Mouse (Mus musculus): ENCODE results near the gene Cecr2. TPM values are rescaled to one million over a fixed set of nuclear protein-coding genes. Genes with fewer than 3 reads are reported as not detected.

Gene Cecr2
- polyA plus RNA-seq (2014; fragmentation: Nextera tagmentation; extraction: Ambion mirVana), result 20.6 and 20.9 TPM in 2 replicates

DNA sequence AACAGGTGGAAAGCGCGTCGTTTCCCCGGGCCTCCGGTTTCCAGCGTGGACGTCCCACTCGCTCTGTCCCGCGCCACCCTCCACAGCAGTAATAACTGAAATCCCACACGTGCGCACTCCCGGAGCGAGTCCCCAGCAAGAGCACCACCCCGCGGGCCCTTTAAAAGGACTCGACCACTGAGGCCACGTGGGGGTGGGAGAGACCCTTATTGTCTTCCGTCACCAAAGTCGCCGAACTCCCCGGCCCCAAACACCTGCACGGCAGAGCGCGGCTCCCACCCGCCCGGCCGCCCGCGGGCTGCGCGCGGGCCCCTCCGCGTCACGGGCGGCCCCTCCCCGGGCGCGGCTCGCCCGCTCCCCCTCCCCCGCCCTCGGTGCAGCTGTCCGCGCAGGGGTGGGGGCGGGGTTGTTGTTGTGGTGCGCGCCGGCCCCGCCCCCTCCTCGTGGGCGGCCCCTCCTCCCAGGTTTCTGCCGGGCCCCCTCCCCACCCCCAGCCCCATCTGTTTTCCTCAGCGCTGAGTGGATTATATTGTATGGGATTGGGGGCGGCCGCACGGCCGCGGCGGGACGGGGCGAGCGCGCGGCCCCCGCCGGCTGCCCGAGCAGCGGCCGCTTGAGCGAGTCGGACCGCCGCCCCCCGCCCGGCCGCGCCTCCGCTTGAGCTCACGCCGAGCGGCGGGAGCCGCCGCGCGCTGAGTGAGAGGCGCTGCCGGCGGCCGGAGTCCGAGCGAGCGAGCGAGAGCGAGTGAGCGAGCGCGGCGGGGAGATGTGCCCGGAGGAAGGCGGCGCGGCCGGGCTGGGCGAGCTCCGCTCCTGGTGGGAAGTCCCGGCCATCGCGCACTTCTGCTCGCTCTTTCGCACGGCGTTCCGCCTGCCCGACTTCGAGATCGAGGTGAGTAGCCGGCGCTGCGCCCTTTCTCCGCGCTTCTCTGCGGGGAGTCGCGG, at the start of gene Cecr2:
Cecr2 (plus strand) TSS at position 554 of the 945 bp plus-strand sequence.
- H3K27me3 ChIP-seq (ENCODE audit: control insufficient read depth, insufficient read depth, low read length), result no peaks in the 10 kb centered on the region; the same call in 1 of the 2 replicates
- no peaks in the 10 kb centered on the region for H3K9me3 ChIP-seq (ENCODE audit: control insufficient read depth, low read length)
- peak within 1 kb of the TSS; percentile 66 for H3K4me2 ChIP-seq
- 1% methylated on average over 108 of the region's 127 CpGs for WGBS
- peak; percentile 89 for ATAC-seq (ENCODE audit: low FRiP score)
- H3K9ac ChIP-seq (ENCODE audit: low read length), result peak within 1 kb of the TSS; percentile 97
- H3K36me3 ChIP-seq (ENCODE audit: control insufficient read depth, insufficient read depth, low read length), result no peaks in the 10 kb centered on the region
- peaks cover 17% of the 10 kb centered on the region for H3K4me1 ChIP-seq (ENCODE audit: control insufficient read depth, insufficient read depth, low read length)
- H3K27ac ChIP-seq (ENCODE audit: low read depth, low read length), result peak within 1 kb of the TSS; percentile 99
- peak within 1 kb of the TSS; percentile 93 for H3K4me3 ChIP-seq (ENCODE audit: low read depth, low read length)
- DNase-seq (ENCODE audit: low spot score, missing footprints), result peak; percentile 98

DNA sequence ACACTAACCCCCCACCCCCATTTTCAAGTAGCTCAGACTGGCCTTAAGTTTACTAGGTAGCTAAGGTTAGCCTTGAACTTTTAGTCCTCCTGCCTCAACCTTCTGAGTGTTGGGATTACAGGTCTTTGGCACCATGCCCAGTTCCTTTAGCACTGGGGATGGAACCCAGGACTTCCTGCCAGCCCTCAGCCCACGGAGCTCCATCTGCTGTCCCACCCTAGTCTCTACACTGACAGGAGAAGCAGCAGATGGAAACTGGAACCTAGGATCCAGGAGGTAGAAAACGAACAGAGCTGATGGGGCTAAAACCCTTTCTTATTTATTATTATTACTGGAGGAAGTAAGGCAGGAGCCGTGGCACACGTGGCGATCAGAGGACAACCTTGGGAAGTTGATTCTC, 48.6 kb upstream of the Cecr2 start:
- no peaks in the 10 kb centered on the region for H3K36me3 ChIP-seq (ENCODE audit: control insufficient read depth, insufficient read depth, low read length)
- H3K27ac ChIP-seq (ENCODE audit: low read depth, low read length), result no peak overlapping the region
- WGBS, result 78% methylated on average over 5 of the region's 5 CpGs
- DNase-seq (ENCODE audit: low spot score, missing footprints) (no peak), ATAC-seq (ENCODE audit: low FRiP score) (no peak)
- no peak overlapping the region for H3K4me2 ChIP-seq
- H3K4me3 ChIP-seq (ENCODE audit: low read depth, low read length), result no peak overlapping the region
- no peaks in the 10 kb centered on the region for H3K9me3 ChIP-seq (ENCODE audit: control insufficient read depth, low read length)
- no peaks in the 10 kb centered on the region for H3K4me1 ChIP-seq (ENCODE audit: control insufficient read depth, insufficient read depth, low read length)
- H3K9ac ChIP-seq (ENCODE audit: low read length), result no peak overlapping the region
- H3K27me3 ChIP-seq (ENCODE audit: control insufficient read depth, insufficient read depth, low read length), result no peaks in the 10 kb centered on the region

DNA sequence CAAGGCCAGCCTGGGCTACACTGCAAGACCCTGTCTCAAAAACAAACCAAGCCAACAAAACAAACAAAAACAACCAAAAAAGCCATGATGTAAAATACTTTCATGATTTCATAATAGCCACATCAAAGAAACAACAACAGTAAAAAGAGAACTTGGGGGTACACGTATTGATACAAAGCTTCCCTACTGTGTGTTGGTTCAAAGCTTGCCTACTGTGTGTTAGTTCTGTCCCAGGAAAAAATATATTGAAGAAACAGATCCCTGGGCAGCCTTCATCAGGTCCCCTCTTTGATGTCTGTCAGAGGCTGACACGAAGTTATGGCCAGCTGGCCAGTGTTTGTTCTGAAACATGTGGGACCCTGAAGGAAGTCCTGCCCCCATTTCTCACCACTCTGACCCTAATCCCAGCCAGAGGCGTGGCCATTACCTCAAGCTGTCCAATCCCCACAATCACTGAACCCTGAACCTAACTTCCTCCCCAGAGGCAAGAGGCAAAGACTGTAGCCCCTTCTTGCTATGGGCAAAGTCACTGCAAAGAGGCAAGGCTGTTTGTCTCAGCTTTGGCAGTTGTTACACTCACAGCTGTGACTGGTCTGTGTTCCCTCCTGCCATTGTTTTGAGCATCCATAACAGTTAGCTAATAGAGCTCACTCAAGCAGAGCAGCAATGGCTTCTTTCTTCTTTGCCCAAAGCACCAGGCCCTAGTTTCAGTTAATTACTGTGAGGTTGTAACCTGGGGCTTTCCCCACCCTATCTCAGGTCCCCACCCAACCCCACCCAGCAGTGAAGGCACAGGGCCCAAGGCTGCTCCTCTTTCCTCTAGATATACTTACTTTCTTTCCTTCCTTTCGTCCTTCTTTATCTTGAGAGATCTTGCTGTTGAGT, 47.4 kb upstream of the Cecr2 start:
- DNase-seq (ENCODE audit: low spot score, missing footprints) (no peak), ATAC-seq (ENCODE audit: low FRiP score) (no peak)
- H3K27me3 ChIP-seq (ENCODE audit: control insufficient read depth, insufficient read depth, low read length), result no peaks in the 10 kb centered on the region
- H3K36me3 ChIP-seq (ENCODE audit: control insufficient read depth, insufficient read depth, low read length), result no peaks in the 10 kb centered on the region
- no peaks in the 10 kb centered on the region for H3K9me3 ChIP-seq (ENCODE audit: control insufficient read depth, low read length)
- no peak overlapping the region for H3K27ac ChIP-seq (ENCODE audit: low read depth, low read length)
- no peak overlapping the region for H3K4me2 ChIP-seq
- H3K4me1 ChIP-seq (ENCODE audit: control insufficient read depth, insufficient read depth, low read length), result no peaks in the 10 kb centered on the region
- H3K4me3 ChIP-seq (ENCODE audit: low read depth, low read length), result no peak overlapping the region
- 74% methylated on average over 4 of the region's 4 CpGs for WGBS
- no peak overlapping the region for H3K9ac ChIP-seq (ENCODE audit: low read length)

DNA sequence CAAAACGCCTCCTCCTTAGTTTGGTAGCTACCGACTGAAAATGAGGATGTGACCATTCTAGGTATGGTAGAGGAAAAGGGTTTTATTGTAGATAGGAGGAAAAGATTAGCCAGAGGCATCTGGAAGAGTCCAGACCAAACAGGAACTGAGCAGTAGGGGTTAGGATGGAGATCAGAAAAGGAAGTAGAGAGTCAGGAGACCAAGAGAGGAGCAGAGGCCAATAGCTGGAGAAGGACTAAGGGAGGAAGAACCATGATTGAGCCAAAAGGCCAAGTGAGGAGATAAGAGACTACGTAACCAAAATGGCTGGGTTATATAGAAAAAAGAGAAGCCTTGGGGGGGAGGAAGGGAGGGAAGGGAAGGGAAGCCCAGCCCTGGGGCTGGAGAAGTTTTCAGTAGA, 46.0 kb upstream of the Cecr2 start:
- Histone ChIP-seq H3K36me3 (ENCODE audit: control insufficient read depth, insufficient read depth, low read length) (no peaks in the 10 kb centered on the region), H3K27ac (ENCODE audit: low read depth, low read length) (no peak overlapping the region), H3K27me3 (ENCODE audit: control insufficient read depth, insufficient read depth, low read length) (no peaks in the 10 kb centered on the region), H3K4me3 (ENCODE audit: low read depth, low read length) (no peak overlapping the region), H3K4me2 (no peak overlapping the region), H3K9ac (ENCODE audit: low read length) (no peak overlapping the region), H3K4me1 (ENCODE audit: control insufficient read depth, insufficient read depth, low read length) (no peaks in the 10 kb centered on the region), H3K9me3 (ENCODE audit: control insufficient read depth, low read length) (no peaks in the 10 kb centered on the region)
- 85% methylated on average over 3 of the region's 3 CpGs for whole genome bisulfite sequencing
- DNase-seq (ENCODE audit: low spot score, missing footprints) (no peak), ATAC-seq (ENCODE audit: low FRiP score) (no peak)

DNA sequence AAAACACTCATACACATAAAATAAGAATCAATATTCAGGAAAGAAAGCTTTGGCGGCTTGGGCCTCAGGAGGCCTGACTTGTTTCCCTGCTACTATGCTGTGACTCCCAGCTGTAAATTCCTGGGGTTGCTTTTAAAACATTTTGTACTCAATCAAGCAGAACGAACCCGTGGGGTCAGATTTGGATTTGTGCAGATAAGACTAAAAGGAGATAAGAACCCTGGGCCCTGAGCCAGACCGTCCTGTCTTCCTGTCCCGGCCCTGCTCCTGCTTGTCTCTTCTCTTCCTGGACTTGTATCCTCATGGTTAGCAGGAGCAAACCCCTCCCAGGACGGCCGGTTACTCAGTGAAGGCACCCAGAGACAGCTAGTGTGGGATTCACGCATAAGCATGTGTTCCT, 41.1 kb upstream of the Cecr2 start:
- 72% methylated on average over 8 of the region's 8 CpGs for WGBS
- no peaks in the 10 kb centered on the region for H3K4me1 ChIP-seq (ENCODE audit: control insufficient read depth, insufficient read depth, low read length)
- no peaks in the 10 kb centered on the region for H3K36me3 ChIP-seq (ENCODE audit: control insufficient read depth, insufficient read depth, low read length)
- no peaks in the 10 kb centered on the region for H3K9me3 ChIP-seq (ENCODE audit: control insufficient read depth, low read length)
- H3K4me2 ChIP-seq, result no peak overlapping the region
- no peak for DNase-seq (ENCODE audit: low spot score, missing footprints)
- no peaks in the 10 kb centered on the region for H3K27me3 ChIP-seq (ENCODE audit: control insufficient read depth, insufficient read depth, low read length)
- H3K4me3 ChIP-seq (ENCODE audit: low read depth, low read length), result no peak overlapping the region
- ATAC-seq (ENCODE audit: low FRiP score), result no peak
- no peak overlapping the region for H3K27ac ChIP-seq (ENCODE audit: low read depth, low read length)
- H3K9ac ChIP-seq (ENCODE audit: low read length), result no peak overlapping the region

DNA sequence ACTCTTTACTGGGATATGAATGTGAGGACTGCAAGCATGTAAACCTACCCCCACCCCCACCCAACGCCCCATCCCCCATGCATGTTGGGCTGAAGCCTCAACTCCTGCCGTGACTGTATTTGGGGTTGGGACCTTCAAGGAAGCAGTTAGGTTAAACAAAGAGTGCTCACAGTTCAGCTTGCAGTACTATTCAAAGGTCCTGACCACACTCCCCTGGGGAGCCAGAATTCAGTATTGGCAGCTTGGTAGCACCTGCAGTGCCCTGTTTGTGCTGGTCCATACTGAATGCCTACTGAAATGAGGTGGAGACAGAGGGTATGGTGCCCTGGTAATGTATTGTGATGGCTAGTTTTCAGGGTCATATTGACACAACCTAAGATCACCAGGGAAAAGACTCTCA, 39.1 kb upstream of the Cecr2 start:
- H3K27ac ChIP-seq (ENCODE audit: low read depth, low read length), result no peak overlapping the region
- H3K4me1 ChIP-seq (ENCODE audit: control insufficient read depth, insufficient read depth, low read length), result no peaks in the 10 kb centered on the region
- no peak for DNase-seq (ENCODE audit: low spot score, missing footprints)
- H3K4me3 ChIP-seq (ENCODE audit: low read depth, low read length), result no peak overlapping the region
- H3K4me2 ChIP-seq, result no peak overlapping the region
- H3K27me3 ChIP-seq (ENCODE audit: control insufficient read depth, insufficient read depth, low read length), result no peaks in the 10 kb centered on the region
- no peak overlapping the region for H3K9ac ChIP-seq (ENCODE audit: low read length)
- H3K9me3 ChIP-seq (ENCODE audit: control insufficient read depth, low read length), result no peaks in the 10 kb centered on the region
- no peak for ATAC-seq (ENCODE audit: low FRiP score)
- WGBS, result 64% methylated on average over 2 of the region's 2 CpGs
- H3K36me3 ChIP-seq (ENCODE audit: control insufficient read depth, insufficient read depth, low read length), result no peaks in the 10 kb centered on the region

DNA sequence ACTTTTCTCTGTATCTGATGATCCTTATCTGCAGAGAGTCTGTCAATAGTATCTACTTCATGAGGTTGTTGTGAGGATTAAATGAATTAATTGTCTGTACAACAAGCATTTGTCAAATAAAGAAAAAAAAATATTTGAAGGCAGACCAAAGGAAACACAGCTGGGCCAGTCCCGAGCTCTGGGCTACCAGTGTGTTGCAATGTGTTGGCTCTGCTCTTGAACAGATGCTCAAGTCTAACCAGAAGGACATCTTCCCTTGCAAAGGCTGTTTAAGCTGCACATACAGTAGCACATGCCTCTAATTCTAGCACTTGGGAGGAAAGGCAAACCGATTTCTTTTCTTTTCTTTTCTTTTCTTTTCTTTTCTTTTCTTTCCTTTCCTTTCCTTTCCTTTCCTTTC, 37.2 kb upstream of the Cecr2 start:
- Histone ChIP-seq H3K4me3 (ENCODE audit: low read depth, low read length) (no peak overlapping the region), H3K27ac (ENCODE audit: low read depth, low read length) (no peak overlapping the region), H3K9ac (ENCODE audit: low read length) (no peak overlapping the region), H3K4me2 (no peak overlapping the region), H3K9me3 (ENCODE audit: control insufficient read depth, low read length) (no peaks in the 10 kb centered on the region), H3K4me1 (ENCODE audit: control insufficient read depth, insufficient read depth, low read length) (no peaks in the 10 kb centered on the region), H3K36me3 (ENCODE audit: control insufficient read depth, insufficient read depth, low read length) (no peaks in the 10 kb centered on the region), H3K27me3 (ENCODE audit: control insufficient read depth, insufficient read depth, low read length) (no peaks in the 10 kb centered on the region)
- ATAC-seq (ENCODE audit: low FRiP score), result no peak
- WGBS, result 88% methylated on average over 2 of the region's 2 CpGs
- no peak for DNase-seq (ENCODE audit: low spot score, missing footprints)

DNA sequence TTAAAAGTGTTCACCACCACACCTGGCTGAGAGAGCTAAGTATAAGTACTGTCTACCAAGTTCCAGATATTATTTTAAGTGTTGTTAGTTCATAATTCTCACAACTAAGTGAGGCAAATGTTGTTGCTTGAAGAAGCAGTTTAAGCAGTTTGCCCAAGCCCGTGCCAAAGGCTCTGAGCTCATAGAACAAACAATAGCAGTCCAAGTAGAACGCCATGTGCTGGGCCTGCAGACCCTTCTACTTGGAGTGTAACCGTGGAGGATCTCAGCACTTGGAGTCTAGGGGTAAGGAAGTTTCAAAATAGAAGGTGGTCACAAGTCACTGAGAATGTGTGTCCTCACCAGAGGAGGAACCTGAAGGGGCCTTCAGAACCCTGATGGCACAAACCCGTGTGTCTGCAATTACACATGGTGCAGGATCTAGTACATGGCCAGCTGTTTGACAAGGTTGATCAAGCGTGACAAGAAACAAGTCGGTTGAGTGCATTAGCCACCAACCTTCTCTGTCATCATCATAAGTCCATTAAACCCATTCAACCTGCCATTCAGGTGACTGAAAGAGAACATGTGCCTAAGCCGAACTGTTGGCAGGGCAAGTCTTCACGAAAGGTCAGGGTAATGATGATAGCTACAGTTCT, 30.7 kb upstream of the Cecr2 start:
- no peak overlapping the region for H3K4me3 ChIP-seq (ENCODE audit: low read depth, low read length)
- no peak overlapping the region for H3K27ac ChIP-seq (ENCODE audit: low read depth, low read length)
- no peak for ATAC-seq (ENCODE audit: low FRiP score)
- no peaks in the 10 kb centered on the region for H3K36me3 ChIP-seq (ENCODE audit: control insufficient read depth, insufficient read depth, low read length)
- WGBS, result 86% methylated on average over 8 of the region's 8 CpGs
- no peaks in the 10 kb centered on the region for H3K4me1 ChIP-seq (ENCODE audit: control insufficient read depth, insufficient read depth, low read length)
- no peaks in the 10 kb centered on the region for H3K27me3 ChIP-seq (ENCODE audit: control insufficient read depth, insufficient read depth, low read length)
- H3K9me3 ChIP-seq (ENCODE audit: control insufficient read depth, low read length), result no peaks in the 10 kb centered on the region
- no peak overlapping the region for H3K4me2 ChIP-seq
- DNase-seq (ENCODE audit: low spot score, missing footprints), result no peak
- H3K9ac ChIP-seq (ENCODE audit: low read length), result no peak overlapping the region
